Mouse (Mus musculus): ENCODE results near the gene Agrp.

GRCm38 (mm10) chr8:105609355-105609754 lies 27.8 kb downstream of the Agrp start:
- TF ChIP-seq CTCF (IDR thresholded peaks at IDR 0.05; ENCODE audit: insufficient read depth, low read length) (no peak), POLR2A (IDR thresholded peaks at IDR 0.05; ENCODE audit: borderline replicate concordance, extremely low read depth, low read depth, low read length) (no peak)

Data from lung, adult 2 months (tissue).